Mouse (Mus musculus): ENCODE data around the gene Aldh3a2. TPM values are rescaled to one million over a fixed set of nuclear protein-coding genes. Genes with fewer than 3 reads are reported as not detected.
"Not testable (repeated sequence)": the region's sequence is repeated elsewhere in the genome, so short reads cannot be mapped to it uniquely, and the experiment has no call there.

Aldh3a2 gene
- polyA plus RNA-seq, 2 experiments from 2014 or later, result 34.2 to 40.6 TPM

- ATAC-seq, result no peak
These were observed 59.6 kb downstream of the Aldh3a2 start, which contains the start of gene Aldh3a1 for GRCm38 (mm10) chr11:61207487-61208246. Aldh3a1 (plus strand) TSS chr11:61207537.

GRCm38 (mm10) chr11:61206136-61206535 lies 61.1 kb downstream of the Aldh3a2 start:
- ATAC-seq, result no peak

DNA sequence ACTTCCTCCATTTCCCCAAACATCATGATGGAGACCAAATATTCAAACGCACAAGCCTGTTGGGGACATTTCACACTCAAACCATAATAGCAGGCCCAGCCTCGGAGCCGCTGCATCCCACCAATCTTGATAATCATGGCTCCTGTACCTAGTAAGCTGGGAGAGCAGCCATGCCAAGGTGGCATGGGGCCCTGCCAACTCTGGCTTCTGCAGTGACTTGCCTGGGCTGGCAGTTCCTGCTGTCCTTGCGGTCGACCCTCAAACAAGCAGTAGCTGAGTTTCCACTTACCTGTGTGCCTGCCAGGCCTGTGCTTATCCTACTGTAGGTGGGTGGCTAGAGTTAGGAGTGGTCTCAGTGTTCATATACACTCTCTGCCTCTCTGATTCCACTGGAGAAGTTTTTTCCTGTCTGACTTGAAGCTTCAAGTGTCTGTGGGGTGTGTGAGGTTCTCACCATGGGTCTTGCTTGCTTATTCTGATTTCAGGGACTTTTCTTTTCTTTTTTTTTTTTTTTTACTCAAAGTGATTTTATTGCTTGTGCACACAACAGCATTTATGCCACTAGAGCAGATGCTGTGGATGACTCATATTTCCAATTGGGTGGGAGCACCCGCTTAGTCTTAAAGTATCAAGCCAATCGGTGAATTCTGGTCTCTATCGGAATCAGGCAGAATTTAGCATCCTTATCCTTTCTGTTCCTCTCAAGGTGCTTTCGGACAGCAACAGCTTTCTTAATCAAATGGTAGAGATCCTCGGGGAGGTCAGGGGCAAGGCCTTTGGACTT lies 61.9 kb downstream of the Aldh3a2 start:
- no peak for ATAC-seq

DNA sequence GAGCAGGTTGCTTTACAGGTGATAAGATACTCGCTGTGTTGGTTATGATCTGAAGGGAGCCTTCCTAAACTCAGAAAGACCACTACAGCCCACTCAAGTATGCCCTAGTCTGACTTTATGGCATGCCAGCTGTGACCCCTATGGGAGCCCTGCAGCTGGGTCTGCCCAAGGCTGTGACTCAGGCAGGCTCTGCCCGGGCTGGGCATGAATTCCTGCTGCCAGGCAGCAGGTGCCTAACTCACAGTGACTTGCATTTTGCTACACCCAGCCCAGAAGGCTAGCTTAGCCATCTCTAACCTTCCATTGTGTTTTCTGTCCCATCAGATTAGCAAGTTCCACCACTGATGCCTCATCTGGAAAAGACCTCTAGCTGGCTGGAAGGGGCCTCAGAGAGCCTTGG lies 64.5 kb downstream of the Aldh3a2 start:
- ATAC-seq, result no peak

GRCm38 (mm10) chr11:61202186-61202585 lies 65.1 kb downstream of the Aldh3a2 start:
- no peak for ATAC-seq

DNA sequence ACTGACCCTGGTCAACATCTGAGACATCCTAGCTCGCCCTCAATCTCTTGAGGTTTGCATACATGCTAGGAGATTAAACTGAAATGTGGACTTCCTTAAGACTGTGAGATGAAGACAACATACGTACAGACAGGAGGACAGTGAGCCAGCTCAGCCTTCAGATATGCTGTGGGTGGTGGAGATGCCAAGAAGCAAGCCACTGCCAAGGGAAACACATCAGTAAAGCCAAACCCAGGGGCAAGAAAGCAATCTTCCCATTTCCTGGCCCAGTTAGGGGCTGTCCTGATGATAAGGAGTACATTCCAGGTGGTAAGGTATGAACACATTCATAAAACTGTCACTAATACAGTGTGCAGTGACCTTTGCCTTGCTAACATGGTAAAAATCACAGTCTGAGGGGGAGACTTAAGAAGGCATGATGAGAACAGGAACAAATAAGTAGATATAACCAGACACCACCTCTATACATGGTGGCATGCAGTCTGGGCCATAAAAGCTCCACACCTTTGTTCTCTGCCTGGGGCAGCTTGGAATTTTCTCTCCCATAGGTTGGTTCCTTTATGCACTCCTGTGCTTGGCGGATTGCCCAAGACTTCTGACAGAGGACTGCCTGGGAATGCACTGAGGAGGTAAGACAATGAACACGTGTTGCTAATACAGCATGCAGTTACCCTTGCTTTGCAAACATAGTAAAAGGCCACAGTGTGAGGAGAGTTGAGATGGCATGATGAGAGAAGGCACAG lies 67.5 kb downstream of the Aldh3a2 start:
- no peak for ATAC-seq

DNA sequence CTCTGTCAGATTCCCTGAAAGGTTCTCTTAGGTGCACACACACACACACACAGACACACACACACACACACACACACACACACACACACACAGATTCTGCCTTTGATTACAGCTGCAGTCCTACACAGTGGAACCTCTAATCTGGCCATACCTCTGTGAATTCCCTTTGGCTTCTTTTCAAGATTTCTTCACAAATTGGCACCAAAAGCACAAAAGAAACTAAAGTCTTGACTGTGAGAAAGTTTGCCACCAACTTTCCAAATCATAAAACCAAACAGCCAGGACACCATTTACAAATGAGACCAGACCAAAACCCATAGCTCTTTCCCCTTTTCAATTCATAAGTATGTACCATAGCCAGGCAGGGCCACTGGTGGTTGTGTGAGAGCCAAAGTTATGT lies 69.3 kb downstream of the Aldh3a2 start:
- no peak for ATAC-seq

GRCm38 (mm10) chr11:61196616-61197353 lies 70.5 kb downstream of the Aldh3a2 start:
- ATAC-seq, result no peak

GRCm38 (mm10) chr11:61193392-61193791 lies 73.9 kb downstream of the Aldh3a2 start:
- peak; percentile 68 for ATAC-seq

GRCm38 (mm10) chr11:61192779-61193178 lies 74.5 kb downstream of the Aldh3a2 start:
- ATAC-seq, result no peak

GRCm38 (mm10) chr11:61192123-61192522 lies 75.1 kb downstream of the Aldh3a2 start:
- ATAC-seq, result not testable (repeated sequence)

DNA sequence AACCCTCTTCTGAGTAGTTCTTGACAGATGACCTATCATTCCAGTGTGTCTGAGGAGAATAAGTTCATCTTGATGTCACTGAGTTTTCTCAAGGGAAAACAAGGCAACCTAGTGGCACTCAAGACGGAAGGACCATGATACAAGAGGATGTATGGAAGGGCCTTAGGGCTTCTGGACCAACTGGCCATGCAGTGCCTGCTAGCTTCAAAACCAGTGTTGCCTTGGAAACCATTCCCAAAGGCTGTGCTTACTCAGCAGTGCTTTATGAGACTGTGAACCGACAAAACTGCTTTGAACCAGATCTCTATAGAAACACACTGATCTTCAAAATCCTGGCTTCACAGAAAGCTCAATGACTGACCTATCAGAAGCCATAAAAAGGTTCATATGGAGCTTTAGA lies 76.5 kb downstream of the Aldh3a2 start:
- ATAC-seq, result no peak

- no peak for ATAC-seq
These were observed 83.4 kb downstream of the Aldh3a2 start for GRCm38 (mm10) chr11:61183820-61184219.

- ATAC-seq, result no peak
These were observed 85.6 kb downstream of the Aldh3a2 start for GRCm38 (mm10) chr11:61181624-61182023.

GRCm38 (mm10) chr11:61180361-61180760 lies 86.9 kb downstream of the Aldh3a2 start:
- no peak for ATAC-seq

- ATAC-seq, result no peak
These were observed 90.9 kb downstream of the Aldh3a2 start for GRCm38 (mm10) chr11:61176321-61176720.

DNA sequence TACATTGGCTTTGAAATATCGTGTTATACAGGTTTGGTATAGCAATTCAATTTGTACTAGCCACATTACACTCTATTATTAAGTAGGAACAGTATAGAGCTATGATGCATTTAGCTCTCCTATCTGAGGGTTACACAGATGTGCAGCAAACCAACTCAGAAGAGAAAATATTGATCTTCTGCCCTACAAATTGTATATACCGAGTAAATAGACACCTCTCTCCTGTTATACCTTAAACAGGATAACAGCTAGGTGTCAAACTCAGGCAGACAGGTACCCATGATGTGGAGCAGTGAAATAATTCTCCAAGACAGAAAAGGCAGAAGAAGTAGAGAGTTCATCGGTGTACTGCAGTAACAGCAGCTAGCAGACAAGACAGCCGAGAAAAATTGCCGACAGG lies 91.5 kb downstream of the Aldh3a2 start:
- no peak for ATAC-seq

GRCm38 (mm10) chr11:61174821-61175658 lies 92.2 kb downstream of the Aldh3a2 start, which contains the start of gene Usp22:
Usp22 (minus strand) TSS chr11:61175055.
- ATAC-seq, result peak; percentile 93

DNA sequence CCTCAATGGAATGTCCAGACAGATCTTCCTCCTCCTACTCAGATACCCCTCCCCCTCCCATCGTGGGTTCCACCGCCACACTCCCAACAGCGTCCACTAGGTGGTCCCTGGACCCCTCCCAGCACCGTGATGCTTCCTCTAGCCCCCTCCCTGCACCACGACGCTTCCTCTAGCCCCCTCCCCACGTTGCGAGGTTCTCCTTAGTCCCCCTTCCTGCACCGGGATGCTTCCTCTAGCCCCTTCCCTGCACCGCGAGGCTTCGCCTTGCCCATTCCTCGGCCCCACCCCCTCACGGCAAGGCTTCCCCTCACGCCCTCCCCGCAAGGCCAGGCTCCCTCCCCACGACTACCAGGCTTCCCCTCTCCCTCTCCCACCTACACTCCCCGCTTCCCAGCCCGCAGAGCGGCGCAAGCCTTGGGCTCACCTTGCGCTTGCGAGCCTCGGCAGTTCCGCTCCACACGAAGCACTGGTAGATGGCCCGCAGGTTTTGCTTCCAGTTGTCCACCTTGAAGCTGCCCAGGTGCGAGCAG lies 92.9 kb downstream of the Aldh3a2 start:
- ATAC-seq, result no peak

- ATAC-seq, result not testable (repeated sequence)
These were observed 93.8 kb downstream of the Aldh3a2 start for GRCm38 (mm10) chr11:61173477-61173876.

Data from activated CD4-positive, CD25-positive, alpha-beta regulatory T cell, adult 4 months (primary cell).